Mouse (Mus musculus): ENCODE data around the gene Vmn1r219.
"Not testable (repeated sequence)": the region's sequence is repeated elsewhere in the genome, so short reads cannot be mapped to it uniquely, and the experiment has no call there.

Gene Vmn1r219

DNA sequence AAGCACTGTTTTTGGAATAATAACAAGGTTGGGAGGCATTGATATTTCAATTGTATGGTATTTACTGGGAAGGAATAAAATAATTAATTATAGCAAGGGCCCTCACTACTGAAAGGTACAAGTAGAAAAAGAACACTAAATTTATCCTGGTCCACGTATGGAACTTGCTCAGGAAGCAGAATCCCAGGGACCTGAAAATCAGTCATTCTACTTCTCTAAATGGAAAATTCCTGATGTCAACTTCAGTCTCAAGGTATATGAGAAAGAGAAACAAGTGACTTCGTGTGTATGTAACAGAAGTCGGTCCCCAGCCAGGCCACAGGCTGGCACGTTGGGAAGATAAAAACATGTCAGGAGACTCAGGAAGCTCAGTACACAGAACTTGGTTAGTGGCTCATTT lies at the start of gene Vmn1r219:
TSS of gene Vmn1r219 (plus strand) at position 301 of the 400 bp plus-strand sequence.
- no peak for DNase-seq (ENCODE audit: low read depth, low spot score)
- Histone ChIP-seq H3K27me3 (ENCODE audit: control insufficient read depth, insufficient read depth, low read length, poor library complexity, severe bottlenecking) (no peaks in the 10 kb centered on the region), H3K36me3 (ENCODE audit: control insufficient read depth, insufficient read depth, low read length, poor library complexity, severe bottlenecking) (no peaks in the 10 kb centered on the region)

DNA sequence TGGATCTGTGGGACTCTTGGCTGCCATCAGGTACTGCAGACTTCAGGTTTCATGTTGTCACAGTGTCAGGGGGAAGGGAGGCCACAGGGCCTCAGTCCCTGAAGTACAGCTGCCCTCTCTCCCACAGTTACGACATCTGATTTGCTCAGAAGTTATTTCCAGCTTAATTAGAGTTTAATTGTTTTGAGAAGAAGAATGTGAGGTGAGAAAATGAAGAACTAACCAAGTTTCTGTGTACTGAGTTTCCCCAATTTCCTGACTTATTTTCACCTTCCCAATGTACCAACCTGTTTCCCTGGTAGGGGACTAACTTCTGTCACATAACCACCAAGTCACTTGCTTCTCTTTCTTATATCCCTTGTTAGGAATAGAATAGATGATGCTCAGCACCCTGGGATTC lies 41.0 kb upstream of the Vmn1r219 start, which contains the start of gene Vmn1r217:
TSS of gene Vmn1r217 (minus strand) at position 101 of the 400 bp plus-strand sequence.
- not testable (repeated sequence) for H3K36me3 ChIP-seq (ENCODE audit: control insufficient read depth, insufficient read depth, low read length, poor library complexity, severe bottlenecking); DNase-seq (ENCODE audit: low read depth, low spot score); H3K27me3 ChIP-seq (ENCODE audit: control insufficient read depth, insufficient read depth, low read length, poor library complexity, severe bottlenecking)

DNA sequence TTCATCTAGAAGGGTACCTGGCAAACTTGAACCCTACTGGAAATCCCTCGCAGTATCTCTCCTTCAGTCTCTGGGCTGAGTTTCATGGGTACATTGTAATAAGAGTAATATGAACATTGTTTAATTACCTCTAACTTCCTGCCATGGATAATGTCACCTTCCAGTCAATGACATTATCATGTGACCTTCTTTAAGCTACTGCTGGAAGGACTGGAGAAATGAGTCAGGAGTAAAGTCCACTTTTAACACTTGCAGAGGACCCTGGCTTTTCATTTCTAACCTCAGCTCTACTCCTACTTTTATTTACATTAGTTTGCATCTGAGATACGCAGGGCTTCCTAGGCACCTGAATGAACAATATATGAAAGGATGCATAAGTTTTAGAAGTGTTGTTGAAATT lies 38.5 kb upstream of the Vmn1r219 start:
- no peaks in the 10 kb centered on the region for H3K27me3 ChIP-seq (ENCODE audit: control insufficient read depth, insufficient read depth, low read length, poor library complexity, severe bottlenecking)
- no peaks in the 10 kb centered on the region for H3K36me3 ChIP-seq (ENCODE audit: control insufficient read depth, insufficient read depth, low read length, poor library complexity, severe bottlenecking)
- DNase-seq (ENCODE audit: low read depth, low spot score), result no peak

DNA sequence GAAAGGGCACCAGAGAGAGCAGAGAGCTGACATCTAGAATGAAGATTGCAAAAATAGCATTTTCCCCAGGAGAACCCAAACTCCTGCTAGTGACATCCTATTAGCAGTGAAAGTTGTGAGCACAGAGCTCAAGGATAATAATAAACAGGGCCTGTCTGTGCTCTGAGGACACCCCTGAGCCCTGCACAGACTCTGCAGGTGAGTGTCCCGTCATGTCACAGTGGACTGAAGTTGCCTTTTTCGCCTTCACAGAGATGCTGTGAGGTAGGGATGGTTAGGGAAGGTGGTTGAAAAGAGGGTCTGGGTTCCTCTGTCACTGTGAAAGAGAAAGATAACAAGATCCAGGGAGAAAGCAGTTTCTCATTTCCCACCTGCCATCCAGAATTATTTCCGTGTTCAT lies 26.0 kb upstream of the Vmn1r219 start, which contains the start of gene Vmn1r218:
TSS of gene Vmn1r218 (plus strand) at position 57 of the 400 bp plus-strand sequence.
- no peaks in the 10 kb centered on the region for H3K36me3 ChIP-seq (ENCODE audit: control insufficient read depth, insufficient read depth, low read length, poor library complexity, severe bottlenecking)
- no peaks in the 10 kb centered on the region for H3K27me3 ChIP-seq (ENCODE audit: control insufficient read depth, insufficient read depth, low read length, poor library complexity, severe bottlenecking)
- no peak for DNase-seq (ENCODE audit: low read depth, low spot score)

DNA sequence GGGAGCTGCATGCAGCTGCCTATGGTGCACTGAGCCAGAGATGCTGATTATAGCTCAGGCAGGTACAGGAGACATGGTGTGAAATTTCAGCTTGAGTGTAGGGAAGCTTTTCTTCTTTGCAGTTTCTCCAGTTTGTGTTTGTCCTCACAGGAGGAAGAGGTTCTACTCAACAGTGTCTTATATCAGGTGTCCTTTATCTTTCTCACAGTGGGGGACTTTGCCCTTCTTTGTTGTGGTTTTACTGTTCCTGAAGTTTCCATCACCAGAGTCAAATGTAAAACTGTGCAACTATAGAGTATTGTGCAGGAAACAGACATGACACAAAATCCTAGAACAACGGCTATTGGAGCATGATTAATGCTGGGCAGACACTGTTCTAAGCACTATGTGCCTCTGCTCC lies 25.6 kb upstream of the Vmn1r219 start:
- no peaks in the 10 kb centered on the region for H3K36me3 ChIP-seq (ENCODE audit: control insufficient read depth, insufficient read depth, low read length, poor library complexity, severe bottlenecking)
- H3K27me3 ChIP-seq (ENCODE audit: control insufficient read depth, insufficient read depth, low read length, poor library complexity, severe bottlenecking), result no peaks in the 10 kb centered on the region
- no peak for DNase-seq (ENCODE audit: low read depth, low spot score)

DNA sequence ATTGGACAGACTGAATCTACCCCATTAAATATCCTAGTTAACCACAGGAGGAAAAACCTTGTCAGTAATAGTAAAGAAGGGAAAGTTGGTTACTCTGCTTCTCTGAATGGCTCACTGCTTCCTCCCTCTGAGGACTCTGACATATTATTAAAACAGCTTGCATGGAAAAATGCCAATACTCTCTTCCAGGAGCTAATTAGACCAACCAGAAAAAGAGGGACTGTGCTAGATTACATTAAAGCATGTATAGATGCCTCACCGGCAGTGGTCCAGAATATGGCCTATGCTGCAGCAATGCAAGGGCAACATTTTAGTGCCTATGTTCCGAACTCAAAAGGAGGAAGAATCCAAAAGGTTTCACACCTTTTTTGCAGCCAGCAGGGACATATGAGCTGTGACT lies 20.2 kb upstream of the Vmn1r219 start:
- Histone ChIP-seq H3K36me3 (ENCODE audit: control insufficient read depth, insufficient read depth, low read length, poor library complexity, severe bottlenecking) (no peaks in the 10 kb centered on the region), H3K27me3 (ENCODE audit: control insufficient read depth, insufficient read depth, low read length, poor library complexity, severe bottlenecking) (no peaks in the 10 kb centered on the region)

DNA sequence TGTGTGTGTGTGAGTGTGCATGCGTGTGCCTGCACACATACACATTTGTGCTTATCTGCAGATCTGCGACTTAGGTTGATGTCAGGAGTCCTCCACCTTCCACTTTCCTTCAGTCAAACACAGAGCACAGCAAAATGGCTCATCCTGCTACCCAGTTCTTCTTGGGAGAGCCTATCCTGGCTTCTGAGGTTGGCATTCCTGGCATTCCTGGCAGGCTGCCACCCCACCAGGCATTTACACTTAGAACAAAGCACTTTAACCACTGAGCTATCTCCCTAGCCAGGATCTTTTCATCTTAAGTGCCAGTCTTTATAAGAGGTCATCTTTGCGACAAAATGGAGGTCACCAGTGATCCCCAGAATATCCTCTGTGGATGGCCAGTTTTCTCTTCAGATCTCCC lies 1.3 kb upstream of the Vmn1r219 start:
- no peak for DNase-seq (ENCODE audit: low read depth, low spot score)
- H3K27me3 ChIP-seq (ENCODE audit: control insufficient read depth, insufficient read depth, low read length, poor library complexity, severe bottlenecking), result no peaks in the 10 kb centered on the region
- no peaks in the 10 kb centered on the region for H3K36me3 ChIP-seq (ENCODE audit: control insufficient read depth, insufficient read depth, low read length, poor library complexity, severe bottlenecking)

More for the DNA sequence above, 20.2 kb upstream of the Vmn1r219 start:
- no peak for DNase-seq (ENCODE audit: low read depth, low spot score)

DNA sequence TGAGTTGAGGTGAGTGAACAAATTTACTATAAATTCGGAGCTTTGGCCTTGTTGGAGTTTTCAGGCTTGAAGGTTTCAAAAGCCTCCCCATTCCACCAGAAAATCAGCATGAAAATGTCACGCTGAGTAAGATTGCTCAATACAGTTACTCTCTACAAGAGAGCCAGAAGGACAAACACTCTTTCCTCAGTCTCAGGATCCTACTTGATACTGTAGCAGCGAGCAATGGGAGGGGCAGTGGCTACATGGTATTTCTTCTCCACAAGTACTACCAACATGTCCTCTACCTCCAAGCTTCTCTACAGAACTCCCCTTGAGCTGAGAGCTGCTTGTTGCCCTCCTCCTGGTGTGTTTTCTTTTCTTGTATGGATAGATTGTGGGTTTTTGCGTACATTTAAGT lies 7.4 kb downstream of the Vmn1r219 start:
- not testable (repeated sequence) for H3K36me3 ChIP-seq (ENCODE audit: control insufficient read depth, insufficient read depth, low read length, poor library complexity, severe bottlenecking); H3K27me3 ChIP-seq (ENCODE audit: control insufficient read depth, insufficient read depth, low read length, poor library complexity, severe bottlenecking); DNase-seq (ENCODE audit: low read depth, low spot score)

DNA sequence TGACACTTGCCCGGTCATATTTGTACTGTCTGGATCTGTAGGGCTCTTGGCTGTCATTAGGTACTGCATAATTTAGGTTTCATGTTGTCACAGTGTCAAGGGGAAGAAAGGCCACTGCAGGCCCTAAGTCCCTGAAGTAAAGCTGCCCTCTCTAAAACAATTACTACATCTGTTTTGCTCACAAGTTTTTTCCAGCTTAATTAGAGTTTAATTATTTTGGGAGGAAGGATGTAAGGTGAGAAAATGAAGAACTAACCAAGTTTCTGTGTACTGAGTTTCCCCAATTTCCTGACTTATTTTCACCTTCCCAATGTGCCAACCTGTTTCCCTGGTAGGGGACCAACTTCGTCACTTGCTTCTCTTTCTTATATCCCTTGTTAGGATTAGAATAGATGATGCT lies 28.8 kb downstream of the Vmn1r219 start, which contains the start of gene Vmn1r220:
TSS of gene Vmn1r220 (minus strand) at position 101 of the 400 bp plus-strand sequence.
- no peak for DNase-seq (ENCODE audit: low read depth, low spot score)
- H3K27me3 ChIP-seq (ENCODE audit: control insufficient read depth, insufficient read depth, low read length, poor library complexity, severe bottlenecking), result no peaks in the 10 kb centered on the region; the same call in 1 of the 2 replicates
- H3K36me3 ChIP-seq (ENCODE audit: control insufficient read depth, insufficient read depth, low read length, poor library complexity, severe bottlenecking), result no peaks in the 10 kb centered on the region

DNA sequence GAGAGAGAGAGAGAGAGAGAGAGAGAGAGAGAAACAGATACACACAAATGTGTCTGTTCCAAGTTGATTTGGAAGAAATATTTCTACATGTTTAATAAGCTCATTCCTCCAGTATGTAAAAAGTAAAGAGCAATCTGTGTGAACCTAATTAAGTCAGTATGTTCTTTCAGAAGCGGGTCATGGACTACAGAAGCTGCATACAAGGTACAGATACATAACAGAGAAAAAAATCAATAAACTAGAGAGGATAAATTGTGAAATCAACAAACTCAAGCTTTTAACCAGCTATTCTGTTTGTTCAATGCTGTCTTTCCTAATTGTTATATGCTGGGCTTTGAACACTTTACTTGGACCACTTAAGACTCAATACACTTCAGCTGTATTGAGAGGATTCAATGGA lies 44.8 kb downstream of the Vmn1r219 start:
- not testable (repeated sequence) for DNase-seq (ENCODE audit: low read depth, low spot score); H3K36me3 ChIP-seq (ENCODE audit: control insufficient read depth, insufficient read depth, low read length, poor library complexity, severe bottlenecking); H3K27me3 ChIP-seq (ENCODE audit: control insufficient read depth, insufficient read depth, low read length, poor library complexity, severe bottlenecking)

DNA sequence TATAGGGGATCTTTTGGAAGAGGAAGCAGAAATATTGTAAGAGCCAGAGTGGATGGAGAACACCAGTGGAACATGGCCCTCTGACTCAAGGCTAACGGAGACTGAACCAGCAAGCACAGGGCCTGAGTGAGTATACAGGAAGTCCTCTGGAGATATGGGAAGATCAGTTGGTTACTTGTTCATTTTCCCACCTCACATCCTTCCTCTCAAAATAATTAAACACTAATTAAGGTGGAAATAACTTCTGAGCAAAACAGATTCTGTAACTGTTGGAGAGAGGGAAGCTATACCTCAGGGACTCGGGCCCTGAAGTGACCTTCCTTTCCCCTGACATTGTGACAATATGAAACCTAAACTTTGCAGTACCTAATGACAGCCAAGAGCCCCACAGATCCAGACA lies 54.7 kb downstream of the Vmn1r219 start, which contains the start of gene Vmn1r221:
TSS of gene Vmn1r221 (plus strand) at position 301 of the 400 bp plus-strand sequence.
- not testable (repeated sequence) for H3K27me3 ChIP-seq (ENCODE audit: control insufficient read depth, insufficient read depth, low read length, poor library complexity, severe bottlenecking); H3K36me3 ChIP-seq (ENCODE audit: control insufficient read depth, insufficient read depth, low read length, poor library complexity, severe bottlenecking); DNase-seq (ENCODE audit: low read depth, low spot score)

Measured in splenic B cell, adult 2 months (primary cell).